Mouse (Mus musculus): ENCODE data around the gene Tec. TPM values are rescaled to one million over a fixed set of nuclear protein-coding genes. Genes with fewer than 3 reads are reported as not detected.

Tec gene
- polyA plus RNA-seq, 1 experiment from 2014 or later = 5.2 TPM

- no peaks in the 10 kb centered on the region for H3K4me1 ChIP-seq
- ATAC-seq (ENCODE audit: low FRiP score, low read depth) = no peak
- no peaks in the 10 kb centered on the region for H3K36me3 ChIP-seq
- 79% methylated on average over 7 of the region's 7 CpGs for WGBS
- H3K4me3 ChIP-seq = no peak overlapping the region
- H3K9me3 ChIP-seq = 0 out of 2 replicates have a peak, but pooled peaks cover 3% of the 10 kb centered on the region
- H3K27ac ChIP-seq (replicated peaks) = no peak overlapping the region
- H3K27me3 ChIP-seq = peaks cover 12% of the 10 kb centered on the region
- no peak overlapping the region for H3K9ac ChIP-seq (replicated peaks)
- H3K4me2 ChIP-seq (replicated peaks) = no peak overlapping the region
Measured at GRCm38 (mm10) chr5:72861726-72862385, 6.4 kb downstream of the Tec start.

GRCm38 (mm10) chr5:72860899-72861298 lies 7.4 kb downstream of the Tec start:
- 0 out of 2 replicates have a peak, but pooled peaks cover 3% of the 10 kb centered on the region for H3K9me3 ChIP-seq
- ATAC-seq (ENCODE audit: low FRiP score, low read depth) = no peak

GRCm38 (mm10) chr5:72858306-72858705 lies 10.0 kb downstream of the Tec start:
- no peak overlapping the region for H3K4me3 ChIP-seq
- no peak for ATAC-seq (ENCODE audit: low FRiP score, low read depth)
- H3K4me2 ChIP-seq (replicated peaks) = no peak overlapping the region
- peaks cover 7% of the 10 kb centered on the region; the same call in 1 of the 2 replicates for H3K4me1 ChIP-seq
- 96% methylated on average over 12 of the region's 12 CpGs for WGBS
- H3K9me3 ChIP-seq = 0 out of 2 replicates have a peak, but pooled peaks cover 3% of the 10 kb centered on the region
- no peak overlapping the region for H3K9ac ChIP-seq (replicated peaks)
- no peaks in the 10 kb centered on the region for H3K36me3 ChIP-seq
- no peaks in the 10 kb centered on the region for H3K27me3 ChIP-seq
- H3K27ac ChIP-seq (replicated peaks) = no peak overlapping the region

More at GRCm38 (mm10) chr5:72860899-72861298, 7.4 kb downstream of the Tec start:
- Histone ChIP-seq H3K4me2 (replicated peaks) (no peak overlapping the region), H3K9ac (replicated peaks) (no peak overlapping the region), H3K4me1 (peaks cover 2% of the 10 kb centered on the region; the same call in 1 of the 2 replicates), H3K27me3 (0 out of 2 replicates have a peak, but pooled peaks cover 5% of the 10 kb centered on the region), H3K27ac (replicated peaks) (no peak overlapping the region), H3K36me3 (no peaks in the 10 kb centered on the region), H3K4me3 (no peak overlapping the region)
- WGBS = 80% methylated on average over 8 of the region's 8 CpGs

GRCm38 (mm10) chr5:72857756-72858155 lies 10.5 kb downstream of the Tec start:
- Histone ChIP-seq H3K4me1 (peaks cover 7% of the 10 kb centered on the region; the same call in 1 of the 2 replicates), H3K9ac (replicated peaks) (no peak overlapping the region), H3K4me3 (no peak overlapping the region), H3K4me2 (replicated peaks) (no peak overlapping the region), H3K36me3 (no peaks in the 10 kb centered on the region), H3K27me3 (no peaks in the 10 kb centered on the region), H3K27ac (replicated peaks) (no peak overlapping the region), H3K9me3 (0 out of 2 replicates have a peak, but pooled peaks cover 3% of the 10 kb centered on the region)
- no peak for ATAC-seq (ENCODE audit: low FRiP score, low read depth)
- WGBS = 89% methylated on average over 4 of the region's 4 CpGs

- Histone ChIP-seq H3K4me2 (replicated peaks) (no peak overlapping the region), H3K36me3 (no peaks in the 10 kb centered on the region), H3K27ac (replicated peaks) (no peak overlapping the region), H3K9ac (replicated peaks) (no peak overlapping the region), H3K4me1 (peaks cover 7% of the 10 kb centered on the region; the same call in 1 of the 2 replicates), H3K27me3 (no peaks in the 10 kb centered on the region), H3K4me3 (no peak overlapping the region), H3K9me3 (0 out of 2 replicates have a peak, but pooled peaks cover 3% of the 10 kb centered on the region)
- 88% methylated on average over 8 of the region's 8 CpGs for WGBS
- ATAC-seq (ENCODE audit: low FRiP score, low read depth) = no peak
Measured at GRCm38 (mm10) chr5:72856255-72856878, 11.9 kb downstream of the Tec start.

GRCm38 (mm10) chr5:72855685-72856124 lies 12.6 kb downstream of the Tec start:
- H3K36me3 ChIP-seq = no peaks in the 10 kb centered on the region
- ATAC-seq (ENCODE audit: low FRiP score, low read depth) = peak; percentile 49; the same call in 1 of the 2 replicates
- no peak overlapping the region for H3K27ac ChIP-seq (replicated peaks)
- 5% methylated on average over 3 of the region's 3 CpGs for WGBS
- no peaks in the 10 kb centered on the region for H3K27me3 ChIP-seq
- no peak overlapping the region for H3K4me2 ChIP-seq (replicated peaks)
- no peak overlapping the region for H3K4me3 ChIP-seq
- H3K9ac ChIP-seq (replicated peaks) = no peak overlapping the region
- H3K9me3 ChIP-seq = 0 out of 2 replicates have a peak, but pooled peaks cover 3% of the 10 kb centered on the region
- peaks cover 7% of the 10 kb centered on the region; the same call in 1 of the 2 replicates for H3K4me1 ChIP-seq

GRCm38 (mm10) chr5:72854141-72854990 lies 13.9 kb downstream of the Tec start:
- no peak overlapping the region for H3K4me3 ChIP-seq
- no peak overlapping the region for H3K4me2 ChIP-seq (replicated peaks)
- no peak for ATAC-seq (ENCODE audit: low FRiP score, low read depth)
- H3K36me3 ChIP-seq = no peaks in the 10 kb centered on the region
- no peaks in the 10 kb centered on the region for H3K27me3 ChIP-seq
- peaks cover 7% of the 10 kb centered on the region; the same call in 1 of the 2 replicates for H3K4me1 ChIP-seq
- no peak overlapping the region for H3K27ac ChIP-seq (replicated peaks)
- H3K9me3 ChIP-seq = no peaks in the 10 kb centered on the region
- 91% methylated on average over 6 of the region's 6 CpGs for WGBS
- H3K9ac ChIP-seq (replicated peaks) = no peak overlapping the region

- WGBS = 71% methylated on average over 2 of the region's 2 CpGs
- H3K9me3 ChIP-seq = no peaks in the 10 kb centered on the region
- H3K4me3 ChIP-seq = no peak overlapping the region
- H3K9ac ChIP-seq (replicated peaks) = no peak overlapping the region
- H3K4me2 ChIP-seq (replicated peaks) = no peak overlapping the region
- no peak for ATAC-seq (ENCODE audit: low FRiP score, low read depth)
- no peaks in the 10 kb centered on the region for H3K27me3 ChIP-seq
- no peak overlapping the region for H3K27ac ChIP-seq (replicated peaks)
- H3K4me1 ChIP-seq = peaks cover 7% of the 10 kb centered on the region; the same call in 1 of the 2 replicates
- H3K36me3 ChIP-seq = no peaks in the 10 kb centered on the region
Measured at GRCm38 (mm10) chr5:72853365-72853764, 14.9 kb downstream of the Tec start.

GRCm38 (mm10) chr5:72852301-72852995 lies 15.8 kb downstream of the Tec start:
- no peak for ATAC-seq (ENCODE audit: low FRiP score, low read depth)
- Histone ChIP-seq H3K27ac (replicated peaks) (no peak overlapping the region), H3K4me3 (no peak overlapping the region), H3K4me2 (replicated peaks) (no peak overlapping the region), H3K9ac (replicated peaks) (no peak overlapping the region), H3K27me3 (no peaks in the 10 kb centered on the region), H3K4me1 (peaks cover 7% of the 10 kb centered on the region; the same call in 1 of the 2 replicates), H3K36me3 (no peaks in the 10 kb centered on the region), H3K9me3 (no peaks in the 10 kb centered on the region)
- WGBS = 71% methylated on average over 7 of the region's 7 CpGs

- Histone ChIP-seq H3K27me3 (no peaks in the 10 kb centered on the region), H3K27ac (replicated peaks) (no peak overlapping the region), H3K4me1 (peaks cover 7% of the 10 kb centered on the region; the same call in 1 of the 2 replicates), H3K4me3 (no peak overlapping the region), H3K9me3 (no peaks in the 10 kb centered on the region), H3K9ac (replicated peaks) (no peak overlapping the region), H3K4me2 (replicated peaks) (no peak overlapping the region), H3K36me3 (no peaks in the 10 kb centered on the region)
- 92% methylated on average over 4 of the region's 4 CpGs for WGBS
- ATAC-seq (ENCODE audit: low FRiP score, low read depth) = no peak
Measured at GRCm38 (mm10) chr5:72851674-72852098, 16.6 kb downstream of the Tec start.
